17 mouse cellular contexts compared by ENCODE assay signal in genomic region chr2:127904918-127905317, GRCm38 (mm10).
"Had no signal": no experiment of that assay in that cellular context is flagged by ENCODE, and none has a peak within 500 bp of the region (broad histone marks: within the 10 kb centered on the region; RNA-seq: fewer than 3 reads in every experiment).

No protein-coding gene starts in this region.

- H3K4me3 ChIP-seq: liver, embryonic 13.5 days; midbrain, embryonic 12.5 days; myocyte; neural tube, embryonic 13.5 days had no signal

- H3K27ac ChIP-seq: liver, embryonic 13.5 days; midbrain, embryonic 12.5 days; neural tube, embryonic 13.5 days had no signal

- H3K27me3 ChIP-seq: neural tube, embryonic 13.5 days had no signal

- H3K9me3 ChIP-seq: liver, embryonic 13.5 days; midbrain, embryonic 12.5 days; neural tube, embryonic 13.5 days had no signal

- H3K4me1 ChIP-seq: liver, embryonic 13.5 days had no signal

- ATAC-seq: midbrain, embryonic 16.5 days had no signal

- H3K9ac ChIP-seq: liver, embryonic 13.5 days; midbrain, embryonic 12.5 days; neural tube, embryonic 13.5 days had no signal

- H3K4me2 ChIP-seq: liver, embryonic 13.5 days; midbrain, embryonic 12.5 days; neural tube, embryonic 13.5 days had no signal

- DNase-seq: kidney, adult 18-20 months; kidney, adult 9 months; kidney, postnatal 14 days; kidney, postnatal 4 days; layer of hippocampus, adult 9-11 months; liver, embryonic 13.5 days; lung, adult 2 months; lung, postnatal 14 days; lung, postnatal 4 days; retina, postnatal 1 day; right cerebral cortex, postnatal 25 days; spleen, adult 18-20 months; thymus, postnatal 25 days had no signal

- H3K36me3 ChIP-seq: liver, embryonic 13.5 days; midbrain, embryonic 12.5 days; neural tube, embryonic 13.5 days had no signal
